Mouse (Mus musculus) forebrain, embryonic 14.5 days (tissue): ENCODE measurements around the gene Hoxb8. TPM values are rescaled to one million over a fixed set of nuclear protein-coding genes. Genes with fewer than 3 reads are reported as not detected.

ENCODE experiments used
- ATAC-seq: fragments of 200-750 bp; cut with Nextera tagmentation; 2 replicates; pipeline ENCODE4 v1.8.0; 2017; ENCODE audit warnings: mild to moderate bottlenecking, moderate library complexity
- DNase-seq: peaks from one replicate; pipeline ENCODE4 v3.0.0-alpha.2; 2015; ENCODE audit warnings: low spot score
- H3K27ac ChIP-seq: fragments of 300-500 bp; sonication (generic); 2 replicates; pipeline ENCODE4 v1.5.1; 2014; ENCODE audit warnings: low read depth, mild to moderate bottlenecking, control low read depth, low read length, moderate library complexity
- H3K27me3 ChIP-seq: fragments of 300-500 bp; sonication (generic); replicated peaks from 2 replicates; pipeline ENCODE4 v1.6.1; 2014; ENCODE audit warnings: low read length, control low read depth, mixed read lengths; ENCODE audit not compliant: control insufficient read depth, insufficient read depth
- H3K36me3 ChIP-seq: fragments of 300-500 bp; sonication (generic); 2 replicates; pipeline ENCODE4 v1.6.1; 2014; ENCODE audit warnings: low read length, control low read depth; ENCODE audit not compliant: control insufficient read depth, insufficient read depth
- H3K4me1 ChIP-seq: fragments of 300-500 bp; sonication (generic); 2 replicates; pipeline ENCODE4 v1.6.1; 2014; ENCODE audit warnings: antibody characterized with exemption, low read length, control low read depth; ENCODE audit not compliant: control insufficient read depth, insufficient read depth
- H3K4me2 ChIP-seq: fragments of 300-500 bp; sonication (generic); 2 replicates; pipeline ENCODE4 v1.6.1; 2014; ENCODE audit warnings: mild to moderate bottlenecking, control low read depth, low read length
- H3K4me3 ChIP-seq: fragments of 300-500 bp; sonication (generic); 2 replicates; pipeline ENCODE4 v1.5.1; 2014; ENCODE audit warnings: low read depth, low read length, control low read depth
- H3K9ac ChIP-seq: fragments of 300-500 bp; sonication (generic); 2 replicates; pipeline ENCODE4 v1.6.1; 2014; ENCODE audit warnings: mild to moderate bottlenecking, low read length, control low read depth, moderate library complexity
- H3K9me3 ChIP-seq: fragments of 300-500 bp; sonication (generic); replicated peaks from 2 replicates; pipeline ENCODE4 v1.6.1; 2016; ENCODE audit warnings: low read length, control low read depth, mixed read lengths; ENCODE audit not compliant: control insufficient read depth
- WGBS: fragments of 180-500 bp; shearing (Covaris S2); extraction: QIAGEN DNeasy Blood & Tissue Kit; methylation state at CpG from one replicate; pipeline ENCODE4 v1.1.7; 2014; 5-methylcytosine and 5-hydroxymethylcytosine counted together
- polyA plus RNA-seq: library from polyadenylated mRNA; unstranded; fragments of >200 nt; fragmentation: Nextera tagmentation; extraction: Ambion mirVana; gene quantifications from 2 replicates; pipeline ENCODE4 v1.2.1, GENCODE M21; 2014

Hoxb8 gene
- polyA plus RNA-seq, 1 experiment from 2014 or later = not detected

GRCm38 (mm10) chr11:96264390-96265020 lies 17.2 kb upstream of the Hoxb8 start:
- no peak overlapping the region for H3K4me3 ChIP-seq
- H3K4me2 ChIP-seq = no peak overlapping the region
- no peaks in the 10 kb centered on the region for H3K4me1 ChIP-seq
- peaks cover 98% of the 10 kb centered on the region for H3K27me3 ChIP-seq
- no peaks in the 10 kb centered on the region for H3K9me3 ChIP-seq
- H3K36me3 ChIP-seq = no peaks in the 10 kb centered on the region
- H3K27ac ChIP-seq = no peak overlapping the region
- H3K9ac ChIP-seq = no peak overlapping the region
- WGBS = 0% methylated on average over 8 of the region's 8 CpGs
- DNase-seq (no peak), ATAC-seq (no peak)

- H3K4me1 ChIP-seq = no peaks in the 10 kb centered on the region
- 1% methylated on average over 7 of the region's 7 CpGs for WGBS
- H3K9me3 ChIP-seq = no peaks in the 10 kb centered on the region
- H3K27ac ChIP-seq = no peak overlapping the region
- H3K4me3 ChIP-seq = no peak overlapping the region
- ATAC-seq = no peak
- H3K27me3 ChIP-seq = peaks cover 98% of the 10 kb centered on the region
- no peak for DNase-seq
- no peaks in the 10 kb centered on the region for H3K36me3 ChIP-seq
- H3K9ac ChIP-seq = no peak overlapping the region
- H3K4me2 ChIP-seq = no peak overlapping the region
These were observed 15.8 kb upstream of the Hoxb8 start for GRCm38 (mm10) chr11:96265954-96266353.

GRCm38 (mm10) chr11:96267021-96267920 lies 14.4 kb upstream of the Hoxb8 start:
- no peaks in the 10 kb centered on the region for H3K4me1 ChIP-seq

GRCm38 (mm10) chr11:96268031-96268745 lies 13.5 kb upstream of the Hoxb8 start:
- Histone ChIP-seq H3K9ac (no peak overlapping the region), H3K27ac (no peak overlapping the region), H3K4me3 (no peak overlapping the region), H3K36me3 (no peaks in the 10 kb centered on the region), H3K4me2 (no peak overlapping the region), H3K9me3 (no peaks in the 10 kb centered on the region), H3K27me3 (peaks cover 98% of the 10 kb centered on the region), H3K4me1 (no peaks in the 10 kb centered on the region)
- DNase-seq (no peak), ATAC-seq (no peak)
- WGBS = 0% methylated on average over 1 of the region's 1 CpGs

More at GRCm38 (mm10) chr11:96267021-96267920, 14.4 kb upstream of the Hoxb8 start:
- whole genome bisulfite sequencing = 11% methylated on average over 7 of the region's 7 CpGs
- H3K9me3 ChIP-seq = no peaks in the 10 kb centered on the region
- DNase-seq = no peak
- H3K27ac ChIP-seq = no peak overlapping the region
- no peak overlapping the region for H3K9ac ChIP-seq
- peaks cover 98% of the 10 kb centered on the region for H3K27me3 ChIP-seq
- ATAC-seq = no peak
- H3K4me3 ChIP-seq = no peak overlapping the region
- no peaks in the 10 kb centered on the region for H3K36me3 ChIP-seq
- no peak overlapping the region for H3K4me2 ChIP-seq

GRCm38 (mm10) chr11:96269869-96270268 lies 11.8 kb upstream of the Hoxb8 start:
- no peak overlapping the region for H3K4me3 ChIP-seq
- WGBS = under 1% methylated on average over 19 of the region's 19 CpGs

DNA sequence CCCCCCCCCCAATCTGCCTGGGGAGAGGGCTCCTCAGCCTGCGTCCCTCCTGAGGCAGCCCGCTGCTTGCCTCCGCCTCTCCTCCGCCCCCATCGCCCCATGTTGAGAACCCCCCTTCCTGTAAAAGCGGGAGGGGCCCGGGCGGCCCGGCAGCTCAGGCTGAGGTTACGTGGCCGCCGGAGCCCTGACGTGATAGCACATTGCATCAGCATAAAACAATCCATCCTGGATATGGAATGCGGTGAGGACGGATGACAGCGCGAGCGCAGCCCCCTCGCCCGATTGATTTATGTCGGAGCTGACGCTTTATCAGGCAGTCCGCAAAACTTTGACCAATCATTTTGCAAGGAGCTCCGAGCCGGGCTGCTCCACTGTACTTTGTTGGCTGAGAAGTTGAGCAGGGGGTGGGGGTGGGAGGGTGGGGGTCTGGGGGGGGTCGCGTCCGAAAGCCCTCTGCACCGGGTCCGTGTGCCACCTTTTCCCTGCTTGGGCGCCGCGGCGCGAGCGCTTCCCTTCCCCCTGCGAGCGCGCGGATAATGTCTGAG lies 10.6 kb upstream of the Hoxb8 start, which contains the start of gene Hoxb9:
TSS of gene Hoxb9 (plus strand) at position 462 of the 545 bp plus-strand sequence.
- H3K36me3 ChIP-seq = no peaks in the 10 kb centered on the region
- no peak within 1 kb of the TSS for H3K4me3 ChIP-seq
- H3K9me3 ChIP-seq = no peaks in the 10 kb centered on the region
- ATAC-seq = no peak
- H3K27ac ChIP-seq = no peak within 1 kb of the TSS
- H3K4me1 ChIP-seq = no peaks in the 10 kb centered on the region
- DNase-seq = no peak
- under 1% methylated on average over 39 of the region's 40 CpGs for WGBS
- H3K9ac ChIP-seq = no peak within 1 kb of the TSS
- peaks cover 99% of the 10 kb centered on the region for H3K27me3 ChIP-seq
- H3K4me2 ChIP-seq = no peak within 1 kb of the TSS

More at GRCm38 (mm10) chr11:96269869-96270268, 11.8 kb upstream of the Hoxb8 start:
- Histone ChIP-seq H3K9me3 (no peaks in the 10 kb centered on the region), H3K27ac (no peak overlapping the region), H3K27me3 (peaks cover 98% of the 10 kb centered on the region), H3K9ac (no peak overlapping the region), H3K4me1 (no peaks in the 10 kb centered on the region), H3K4me2 (no peak overlapping the region), H3K36me3 (no peaks in the 10 kb centered on the region)
- DNase-seq = no peak
- no peak for ATAC-seq

- Histone ChIP-seq H3K4me1 (no peaks in the 10 kb centered on the region), H3K4me3 (no peak overlapping the region), H3K27me3 (peaks cover 99% of the 10 kb centered on the region), H3K36me3 (no peaks in the 10 kb centered on the region), H3K9ac (no peak overlapping the region), H3K27ac (no peak overlapping the region), H3K9me3 (no peaks in the 10 kb centered on the region), H3K4me2 (no peak overlapping the region)
- no peak for DNase-seq
- ATAC-seq = no peak
- under 1% methylated on average over 49 of the region's 52 CpGs for WGBS
These were observed 10.1 kb upstream of the Hoxb8 start for GRCm38 (mm10) chr11:96271541-96272011.

DNA sequence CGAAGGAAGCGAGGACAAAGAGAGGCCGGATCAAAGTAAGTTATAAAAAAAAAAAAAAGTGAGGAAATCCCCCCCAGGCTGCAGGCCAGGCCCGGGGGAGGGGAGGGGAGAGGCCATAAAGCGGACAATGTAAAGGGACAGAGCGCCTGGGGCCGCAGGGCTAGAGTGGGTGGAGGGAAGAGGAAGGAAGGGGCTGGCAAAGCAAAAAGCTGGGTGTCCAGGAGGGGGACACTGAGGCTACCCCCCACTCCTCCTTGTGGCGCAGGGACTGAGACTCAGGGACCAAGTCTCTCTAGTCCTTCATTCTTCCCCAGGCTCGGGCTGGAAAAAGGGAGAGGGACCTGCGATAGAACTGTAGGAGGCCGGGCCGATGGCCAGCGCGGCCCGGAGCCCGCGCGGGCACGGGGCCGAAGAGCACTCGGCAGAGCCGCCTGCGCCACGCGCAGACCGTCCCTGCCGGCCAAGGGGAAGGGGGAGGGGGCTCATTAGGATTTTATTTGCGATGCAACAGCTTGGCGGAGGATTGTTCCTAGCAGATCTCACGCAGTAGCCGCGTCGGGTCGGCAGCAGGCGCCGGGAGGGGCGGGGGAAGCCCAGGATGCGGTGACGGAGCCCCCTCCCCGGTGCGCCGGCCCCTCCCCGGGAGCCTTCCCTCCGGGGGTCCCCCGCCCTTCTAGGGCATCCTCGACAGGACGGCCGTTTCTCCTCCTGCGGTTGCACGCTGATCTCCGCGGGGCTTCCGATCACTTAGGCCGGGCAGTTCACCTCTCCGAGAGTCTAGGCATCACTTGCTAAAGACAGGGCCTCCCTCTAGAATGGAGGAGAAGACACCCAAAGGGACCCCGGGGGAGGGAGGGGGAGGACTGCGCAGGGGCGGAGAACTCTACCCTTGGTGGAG lies 9.4 kb upstream of the Hoxb8 start:
- no peak overlapping the region for H3K27ac ChIP-seq

More for the DNA sequence above, 9.4 kb upstream of the Hoxb8 start:
- no peak overlapping the region for H3K4me2 ChIP-seq
- H3K27me3 ChIP-seq = peaks cover 98% of the 10 kb centered on the region
- ATAC-seq = no peak
- H3K9ac ChIP-seq = no peak overlapping the region
- H3K4me1 ChIP-seq = no peaks in the 10 kb centered on the region
- DNase-seq = peak; percentile 41
- H3K4me3 ChIP-seq = no peak overlapping the region
- no peaks in the 10 kb centered on the region for H3K9me3 ChIP-seq
- under 1% methylated on average over 50 of the region's 58 CpGs for WGBS
- H3K36me3 ChIP-seq = no peaks in the 10 kb centered on the region
